Mouse (Mus musculus) liver, adult (tissue): ENCODE results near the gene Bcl10.

Experiments used
- GATA4 ChIP-seq: IDR thresholded peaks from 2 replicates; pipeline ENCODE4 v1.6.1; 2014; ENCODE audit warnings: mild to moderate bottlenecking, low read length; ENCODE audit not compliant: insufficient replicate concordance

Gene Bcl10

GRCm38 (mm10) chr3:145922019-145922854 is at the start of gene Bcl10:
Gene Bcl10, plus strand, starts transcription at chr3:145922804.
- no peak for TF ChIP-seq GATA4

- TF ChIP-seq GATA4 = no peak
These were observed 49.3 kb upstream of the Bcl10 start for GRCm38 (mm10) chr3:145873271-145873670.

- TF ChIP-seq GATA4 = no peak
These were observed 48.5 kb upstream of the Bcl10 start for GRCm38 (mm10) chr3:145874126-145874525.

GRCm38 (mm10) chr3:145876120-145876519 is 46.5 kb upstream of the Bcl10 start:
- no peak for TF ChIP-seq GATA4

- TF ChIP-seq GATA4 = no peak
These were observed 42.3 kb upstream of the Bcl10 start for GRCm38 (mm10) chr3:145880335-145880734.

- no peak for TF ChIP-seq GATA4
These were observed 40.3 kb upstream of the Bcl10 start for GRCm38 (mm10) chr3:145882076-145882874.

GRCm38 (mm10) chr3:145883233-145883632 is 39.4 kb upstream of the Bcl10 start:
- TF ChIP-seq GATA4 = no peak

GRCm38 (mm10) chr3:145885376-145885775 is 37.2 kb upstream of the Bcl10 start:
- no peak for TF ChIP-seq GATA4

- no peak for TF ChIP-seq GATA4
These were observed 36.6 kb upstream of the Bcl10 start for GRCm38 (mm10) chr3:145885851-145886464.

- TF ChIP-seq GATA4 = no peak
These were observed 35.1 kb upstream of the Bcl10 start for GRCm38 (mm10) chr3:145887430-145887971.

- TF ChIP-seq GATA4 = no peak
These were observed 32.1 kb upstream of the Bcl10 start for GRCm38 (mm10) chr3:145890346-145891132.

- TF ChIP-seq GATA4 = no peak
These were observed 30.2 kb upstream of the Bcl10 start for GRCm38 (mm10) chr3:145892451-145892850.

- no peak for TF ChIP-seq GATA4
These were observed 28.5 kb upstream of the Bcl10 start for GRCm38 (mm10) chr3:145894131-145894530.

GRCm38 (mm10) chr3:145897749-145898148 is 24.9 kb upstream of the Bcl10 start:
- no peak for TF ChIP-seq GATA4

- no peak for TF ChIP-seq GATA4
These were observed 22.8 kb upstream of the Bcl10 start for GRCm38 (mm10) chr3:145899832-145900231.
